Mouse (Mus musculus) E14TG2a.4 (cell line): ENCODE data around the gene Ccdc62.

ENCODE experiments used
- CTCF ChIP-seq: conservative IDR thresholded peaks from 2 replicates; pipeline ENCODE4 v1.5.1; 2014; ENCODE audit warnings: low read length
- NANOG ChIP-seq: IDR thresholded peaks from 2 replicates; pipeline ENCODE4 v1.6.1; 2014; ENCODE audit warnings: borderline replicate concordance, low read length, mixed read lengths
- POU5F1 ChIP-seq: IDR thresholded peaks from 2 replicates; pipeline ENCODE4 v1.6.1; 2014; ENCODE audit warnings: low read length, borderline replicate concordance

DNA sequence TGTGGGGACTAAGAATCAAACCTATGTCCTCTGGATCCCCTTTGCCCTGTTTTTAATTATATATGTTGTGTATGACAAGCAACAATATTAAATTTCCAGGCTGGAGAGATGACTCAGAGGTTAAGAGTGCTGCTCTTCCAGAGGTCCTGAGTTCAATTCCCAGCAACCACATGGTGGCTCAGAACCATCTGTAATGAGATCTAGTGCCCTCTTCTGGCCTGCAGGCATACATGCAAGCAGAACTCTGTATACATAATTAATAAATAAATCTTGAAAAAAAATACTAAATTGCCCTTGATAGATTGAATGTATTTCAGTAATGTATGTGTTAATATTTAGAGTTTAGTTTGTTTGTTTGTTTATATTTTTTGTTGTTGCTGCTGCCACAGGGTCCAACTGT is 2.4 kb downstream of the Ccdc62 start:
- TF ChIP-seq CTCF, result peak; percentile 30
- no peak for TF ChIP-seq POU5F1
- no peak for TF ChIP-seq NANOG
